Mouse (Mus musculus): ENCODE results near the gene Nacc1.

Gene Nacc1

GRCm38 (mm10) chr8:84713381-84713780 lies 25.7 kb upstream of the Nacc1 start:
- DNase-seq: no peak

DNA sequence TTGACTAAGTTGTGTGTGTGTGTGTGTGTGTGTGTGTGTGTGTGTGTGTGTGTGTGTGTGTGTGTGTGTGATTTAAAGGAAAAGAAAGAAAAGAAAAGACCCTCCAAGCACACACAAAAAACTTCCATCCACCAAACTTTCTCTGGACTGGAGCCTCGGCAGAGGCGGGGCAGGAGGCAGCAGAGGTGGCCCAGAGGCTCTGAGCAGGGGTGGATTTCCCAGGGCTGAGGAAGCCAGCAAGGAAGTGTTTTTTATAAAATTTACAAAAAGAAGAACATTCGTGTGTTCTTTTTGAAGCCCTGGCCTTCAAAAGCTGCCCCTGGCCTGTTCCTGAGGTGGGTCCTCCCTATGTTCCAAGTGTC lies 25.1 kb upstream of the Nacc1 start:
- no peak for DNase-seq

- DNase-seq: peak; percentile 65
Measured at GRCm38 (mm10) chr8:84711933-84712758, 24.5 kb upstream of the Nacc1 start.

DNA sequence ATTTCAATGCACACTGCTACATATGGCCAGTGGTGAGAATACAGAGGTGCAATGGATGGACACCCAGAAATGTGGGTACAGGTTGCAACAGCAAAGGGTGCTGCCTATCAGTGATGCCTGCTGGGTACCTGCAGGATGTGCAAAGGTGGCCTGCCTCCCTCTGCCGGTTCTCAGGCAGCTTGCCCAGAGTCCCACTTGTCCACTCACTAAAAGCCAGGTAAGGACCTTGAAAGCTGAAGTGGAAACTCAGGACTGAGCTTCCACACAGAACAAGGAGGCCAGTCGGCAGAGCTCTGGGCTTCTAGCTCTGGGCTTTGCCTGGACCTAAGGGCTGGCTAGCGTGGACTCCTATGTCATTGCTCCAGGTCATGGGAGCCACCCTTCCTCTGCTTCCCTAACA lies 23.6 kb upstream of the Nacc1 start:
- no peak for DNase-seq

GRCm38 (mm10) chr8:84709931-84710330 lies 22.3 kb upstream of the Nacc1 start:
- DNase-seq: no peak

GRCm38 (mm10) chr8:84708774-84709475 lies 21.3 kb upstream of the Nacc1 start:
- DNase-seq: peak; percentile 89

GRCm38 (mm10) chr8:84708071-84708541 lies 20.4 kb upstream of the Nacc1 start:
- DNase-seq: no peak

GRCm38 (mm10) chr8:84707267-84707883 lies 19.7 kb upstream of the Nacc1 start:
- no peak for DNase-seq

DNA sequence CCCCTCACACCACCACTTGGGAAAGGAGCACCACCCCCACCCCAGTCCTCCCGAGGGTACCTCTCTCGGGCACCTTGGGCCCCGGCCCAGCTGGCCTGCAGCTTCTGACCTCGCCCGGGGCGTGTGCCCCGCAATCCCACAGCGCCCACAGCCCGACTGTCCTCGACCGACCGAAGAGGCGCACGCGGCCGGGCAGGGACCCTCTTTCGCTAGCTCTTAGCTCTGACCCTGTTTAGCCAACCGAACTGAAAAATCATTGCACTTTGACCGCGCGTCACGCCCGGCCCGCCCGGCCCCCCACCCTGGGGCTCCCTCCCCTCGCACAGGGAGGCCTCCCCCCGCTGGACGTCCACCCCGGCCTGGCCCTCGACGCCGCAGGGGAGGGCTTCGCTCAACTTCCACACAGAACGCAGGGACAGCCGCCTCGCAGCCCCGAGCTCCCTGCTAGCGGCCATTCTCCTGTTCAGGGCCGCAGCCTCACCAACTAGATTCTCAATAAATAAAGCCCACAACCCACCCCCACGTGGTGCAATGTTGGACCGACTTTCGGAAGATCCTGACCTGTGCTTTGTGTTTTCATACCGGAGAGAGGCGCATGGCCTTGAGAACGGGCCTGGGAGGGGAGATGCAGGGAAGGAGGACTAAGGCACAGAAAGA lies 19.1 kb upstream of the Nacc1 start:
- no peak for DNase-seq

GRCm38 (mm10) chr8:84705960-84706359 lies 18.3 kb upstream of the Nacc1 start:
- DNase-seq: no peak

DNA sequence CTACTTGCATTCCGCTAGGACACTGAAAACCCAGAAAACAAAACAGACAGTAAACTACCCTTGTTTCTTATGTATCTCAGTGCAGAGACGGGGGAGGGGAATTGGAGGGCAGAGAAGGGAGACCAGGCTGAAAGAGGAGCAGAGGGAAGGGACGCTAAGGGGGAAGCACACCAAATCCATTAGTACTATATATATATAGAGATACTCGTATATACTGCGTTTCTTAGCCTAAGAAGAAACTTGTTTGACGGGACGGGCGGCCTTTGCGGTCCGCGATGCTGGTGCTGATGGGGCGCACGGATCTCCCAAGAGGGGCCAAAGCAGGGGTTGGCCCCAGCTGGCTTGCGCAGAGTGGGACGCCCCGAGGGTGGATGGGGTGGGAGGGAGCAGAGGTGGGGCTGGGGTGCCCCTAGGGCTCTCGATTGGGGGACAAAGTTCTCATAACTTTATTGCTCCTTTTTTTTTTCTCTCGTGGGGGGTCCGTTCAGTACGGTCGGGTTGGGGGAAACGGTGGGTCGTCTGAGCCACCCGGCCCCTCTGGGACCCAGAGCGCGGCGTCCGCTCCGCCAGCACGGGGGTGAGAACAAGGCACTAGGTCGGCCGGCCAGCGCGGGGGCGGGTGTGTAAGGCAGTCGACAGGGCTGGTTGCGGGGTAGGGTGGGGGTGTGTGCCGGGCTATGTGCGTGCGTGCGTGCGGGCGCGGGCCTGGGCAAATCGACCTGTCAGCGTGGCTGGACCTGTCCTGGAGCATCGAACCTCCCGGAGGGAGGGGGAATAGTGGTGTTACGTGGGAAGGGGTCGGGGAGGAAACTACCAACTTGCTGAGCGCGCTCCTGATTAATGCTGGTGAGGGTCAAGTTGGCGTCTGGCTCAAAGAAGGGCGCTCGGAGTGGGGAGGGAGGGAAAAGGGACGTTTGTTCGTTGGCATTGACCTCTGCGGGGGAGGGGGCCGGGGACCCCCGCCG lies 17.5 kb upstream of the Nacc1 start:
- DNase-seq: no peak

GRCm38 (mm10) chr8:84704356-84704755 lies 16.7 kb upstream of the Nacc1 start:
- DNase-seq: peak; percentile 80

DNA sequence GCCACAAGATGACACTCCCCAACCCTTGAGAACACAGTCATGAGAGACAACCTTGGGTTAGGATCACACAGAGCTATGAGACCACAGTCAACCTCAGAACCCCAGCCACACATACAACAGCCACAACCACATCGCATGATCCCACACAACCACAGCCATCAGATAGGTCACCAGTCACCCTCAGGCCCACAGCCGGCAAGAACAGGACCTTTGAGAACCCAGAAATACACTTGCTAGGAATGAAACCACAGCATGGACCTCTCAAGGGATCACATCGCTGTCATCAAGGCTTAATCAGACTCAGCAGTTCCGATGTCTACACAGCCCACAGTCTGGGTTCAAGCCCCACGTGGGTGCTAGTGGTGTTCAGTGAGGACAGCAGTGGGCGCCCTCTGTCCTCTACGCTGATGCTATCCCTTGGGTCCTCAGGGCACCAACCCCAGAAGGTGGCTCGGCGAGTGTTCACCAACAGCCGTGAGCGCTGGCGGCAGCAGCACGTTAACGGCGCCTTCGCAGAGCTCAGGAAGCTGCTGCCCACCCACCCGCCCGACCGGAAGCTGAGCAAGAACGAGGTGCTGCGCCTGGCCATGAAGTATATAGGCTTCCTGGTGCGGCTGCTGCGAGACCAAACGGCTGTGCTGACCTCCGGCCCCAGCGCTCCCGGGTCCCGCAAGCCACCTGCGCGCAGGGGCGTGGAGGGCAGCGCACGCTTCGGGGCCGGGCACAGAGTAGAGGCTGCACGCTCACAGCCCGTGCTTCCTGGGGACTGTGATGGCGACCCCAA lies 16.0 kb upstream of the Nacc1 start:
- DNase-seq: no peak

GRCm38 (mm10) chr8:84702963-84703465 lies 15.4 kb upstream of the Nacc1 start:
- DNase-seq: no peak

GRCm38 (mm10) chr8:84702561-84702960 lies 14.9 kb upstream of the Nacc1 start:
- DNase-seq: no peak

DNA sequence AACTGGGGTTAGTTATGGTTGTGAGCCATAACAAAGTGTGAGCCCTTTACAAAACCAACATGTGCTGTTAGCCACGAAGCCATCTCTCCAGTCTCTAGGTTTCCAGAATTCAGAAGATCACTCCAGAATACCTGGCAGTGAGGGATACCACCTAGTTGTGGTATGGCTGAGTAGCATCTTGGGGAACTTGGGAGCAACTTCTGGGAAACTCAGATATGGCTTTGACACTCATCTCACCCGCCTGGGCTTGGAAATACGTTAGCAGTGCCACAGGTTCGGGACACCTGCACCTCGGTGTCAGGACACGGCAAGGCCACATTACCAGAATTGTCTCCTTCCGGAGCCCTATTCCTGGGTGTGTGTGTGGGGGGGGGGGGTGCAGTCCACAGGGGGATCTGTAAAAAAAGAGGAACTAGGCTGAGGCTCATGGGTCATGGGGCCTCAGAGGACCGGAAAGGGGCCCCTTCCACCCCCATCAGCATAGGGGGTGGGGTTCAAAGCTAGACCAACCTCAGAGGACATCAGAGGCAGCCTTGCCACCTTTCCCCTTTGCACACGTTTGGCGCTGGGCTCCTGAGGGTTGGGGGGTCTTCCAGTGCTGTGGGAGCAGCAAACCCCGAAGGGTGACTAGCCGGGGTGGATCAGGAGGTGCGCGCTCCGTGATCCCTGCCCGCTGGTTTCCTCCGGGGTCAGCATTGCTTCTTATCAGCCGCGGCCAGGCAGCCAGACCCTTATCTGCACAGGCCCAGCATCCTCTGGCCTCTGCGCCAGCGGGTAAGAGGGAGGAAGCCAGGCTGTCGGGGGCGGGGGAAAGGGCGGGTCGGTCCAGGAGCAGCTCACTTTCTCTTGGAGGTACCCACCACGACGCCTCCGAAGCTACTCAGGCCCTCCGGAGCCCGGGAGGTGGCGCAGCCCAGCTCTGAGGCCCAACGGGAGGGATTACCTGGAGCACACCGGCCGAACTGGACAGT lies 13.6 kb upstream of the Nacc1 start, which contains the start of gene Lyl1:
TSS of gene Lyl1 (plus strand) at position 517 of the 971 bp plus-strand sequence.
- peak; percentile 80 for DNase-seq

DNA sequence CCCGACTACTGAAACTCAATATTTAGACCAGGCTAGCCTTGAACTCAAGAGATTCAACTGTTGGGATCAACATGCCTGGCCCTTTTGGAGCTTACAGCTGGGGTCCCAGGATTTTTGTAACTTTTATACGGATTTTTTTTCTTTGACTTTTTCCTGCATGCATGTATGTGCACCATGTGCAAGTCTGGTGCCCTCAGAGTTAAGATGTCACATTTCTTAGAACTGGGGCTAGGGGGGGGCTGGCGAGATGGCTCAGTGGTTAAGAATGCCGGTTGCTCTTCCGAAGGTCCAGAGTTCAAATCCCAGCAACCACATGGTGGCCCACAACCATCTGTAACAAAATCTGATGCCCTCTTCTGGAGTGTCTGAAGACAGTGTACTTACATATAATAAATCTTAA lies 12.9 kb upstream of the Nacc1 start:
- DNase-seq: no peak

DNA sequence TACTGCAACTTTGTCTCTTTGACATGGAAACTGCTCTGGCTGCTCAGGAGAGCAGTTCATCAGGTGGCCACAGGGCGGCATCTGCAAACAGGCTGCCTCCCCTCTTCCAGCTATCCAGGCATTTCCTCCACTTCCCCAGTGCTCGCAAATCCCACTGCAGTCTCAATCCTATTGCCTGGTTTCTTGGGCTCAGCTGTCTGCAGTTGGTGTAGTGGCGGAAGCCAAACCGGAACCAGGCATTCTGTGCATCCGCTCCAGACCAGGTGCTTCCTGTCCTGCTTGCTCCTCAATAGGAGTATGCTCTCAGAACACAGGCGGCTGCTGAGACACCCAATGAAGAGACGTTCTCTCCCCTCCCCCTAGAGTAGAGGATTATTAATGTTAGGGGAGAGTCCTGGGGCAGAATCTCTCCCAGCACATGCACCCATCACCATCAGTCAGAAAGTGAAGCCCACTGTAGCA lies 12.2 kb upstream of the Nacc1 start:
- DNase-seq: peak; percentile 89

GRCm38 (mm10) chr8:84698929-84699401 lies 11.3 kb upstream of the Nacc1 start:
- DNase-seq: peak; percentile 83
